Mouse (Mus musculus): ENCODE data around the gene Afp.

DNA sequence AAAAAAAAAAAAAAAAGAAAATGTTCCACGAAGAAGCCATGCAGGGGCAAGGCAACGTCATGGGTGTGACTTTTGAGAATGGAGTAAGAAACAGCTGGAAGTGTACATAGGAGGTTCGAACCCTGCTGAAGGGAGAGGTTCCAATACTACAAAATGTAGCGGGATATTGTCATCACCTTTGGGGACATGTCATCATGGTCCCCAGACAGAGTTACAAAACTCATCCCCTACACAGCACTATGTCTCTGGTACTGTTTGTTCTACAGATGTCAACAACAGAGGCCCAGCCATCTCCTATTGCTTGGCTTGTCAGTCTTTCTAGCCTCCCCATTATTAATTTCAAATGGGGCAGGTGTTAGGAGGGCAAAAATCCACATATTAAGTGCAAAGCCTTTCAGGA is 16.6 kb upstream of the Afp start:
- TF ChIP-seq CTCF (IDR thresholded peaks at IDR 0.05; ENCODE audit: borderline replicate concordance, insufficient read depth, low read length) (no peak), POLR2A (IDR thresholded peaks at IDR 0.05; ENCODE audit: low read depth, low read length) (no peak)
